Mouse (Mus musculus) embryonic fibroblast, embryonic 13.5 days (primary cell): Measurements from ENCODE around the gene Adamts4. TPM values are rescaled to one million over a fixed set of nuclear protein-coding genes. Genes with fewer than 3 reads are reported as not detected.

Source experiments
- H3K27ac ChIP-seq: 2 replicates; pipeline ENCODE4 v1.5.1; 2012; ENCODE audit warnings: low read length, control low read depth, inconsistent platforms; ENCODE audit not compliant: insufficient read depth
- H3K4me1 ChIP-seq: 2 replicates; pipeline ENCODE4 v1.6.1; 2011; ENCODE audit warnings: low read length; ENCODE audit not compliant: control insufficient read depth, insufficient read depth
- H3K4me3 ChIP-seq: 2 replicates; pipeline ENCODE4 v1.5.1; 2011; ENCODE audit warnings: mild to moderate bottlenecking, control low read depth, low read length; ENCODE audit not compliant: insufficient read depth
- CTCF ChIP-seq: IDR thresholded peaks from 2 replicates; pipeline ENCODE4 v1.5.1; 2011; ENCODE audit warnings: mild to moderate bottlenecking, control low read depth, low read length, moderate library complexity, borderline replicate concordance; ENCODE audit not compliant: insufficient read depth
- POLR2A ChIP-seq: IDR thresholded peaks from 2 replicates; pipeline ENCODE4 v1.6.1; 2011; ENCODE audit warnings: low read depth, mild to moderate bottlenecking, control low read depth, low read length, moderate library complexity
- polyA plus RNA-seq: library from polyadenylated mRNA; stranded (reverse); fragments of >200 nt; gene quantifications from 2 replicates; pipeline ENCODE4 v1.2.4, GENCODE M21; 2011; ENCODE audit warnings: low read depth; ENCODE audit not compliant: missing spikeins, insufficient read length

The Adamts4 gene
- polyA plus RNA-seq, 1 experiment, result 24.3 TPM

DNA sequence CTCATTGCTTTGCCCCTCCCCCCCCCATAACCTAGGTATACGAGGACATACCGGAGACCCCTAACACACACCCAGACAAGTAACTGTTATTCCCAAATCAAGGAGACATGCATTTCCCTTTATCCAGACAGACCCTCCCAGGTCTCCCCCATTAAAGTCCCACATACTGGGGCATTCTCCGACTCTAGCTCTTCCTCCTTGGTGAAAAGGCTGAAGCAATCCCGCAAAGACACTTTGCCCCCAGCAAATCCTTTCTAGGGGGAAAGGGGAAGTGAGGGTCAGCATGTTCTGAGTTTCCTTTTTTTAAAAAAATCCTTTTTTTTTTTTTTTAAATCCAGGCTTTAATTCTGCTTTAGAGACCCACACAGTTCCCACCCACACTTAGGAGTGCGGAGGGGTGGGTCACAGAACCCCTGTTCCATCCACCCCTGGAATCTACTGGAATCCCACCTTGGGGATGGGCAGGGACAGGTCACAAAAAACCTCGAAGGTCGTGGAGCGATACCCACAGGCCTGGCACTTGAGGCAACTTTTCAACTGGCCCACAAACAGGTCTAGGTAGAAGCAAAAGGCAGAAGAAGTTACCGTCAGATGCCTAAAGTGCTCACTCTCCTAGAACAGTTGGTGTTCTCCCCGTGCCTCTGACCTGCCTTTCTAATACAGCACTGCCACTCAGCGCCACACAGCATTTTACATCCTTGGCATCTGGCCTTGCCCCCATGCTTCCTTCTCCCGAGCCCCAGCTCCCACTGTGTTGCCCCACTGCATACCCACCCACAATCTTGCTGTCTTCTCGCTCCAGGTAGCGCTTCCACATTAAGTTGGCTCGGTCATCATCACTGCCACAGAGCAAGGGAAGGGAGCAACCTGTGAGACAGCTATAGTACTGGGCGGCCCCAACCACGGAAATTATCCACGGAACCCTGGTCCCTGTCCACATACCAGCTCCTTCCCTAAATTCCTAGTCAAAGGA is 33.3 kb downstream of the Adamts4 start:
- Histone ChIP-seq H3K4me1 (no peaks in the 10 kb centered on the region), H3K4me3 (no peak overlapping the region), H3K27ac (no peak overlapping the region)
- no peak for TF ChIP-seq CTCF
- no peak for TF ChIP-seq POLR2A

DNA sequence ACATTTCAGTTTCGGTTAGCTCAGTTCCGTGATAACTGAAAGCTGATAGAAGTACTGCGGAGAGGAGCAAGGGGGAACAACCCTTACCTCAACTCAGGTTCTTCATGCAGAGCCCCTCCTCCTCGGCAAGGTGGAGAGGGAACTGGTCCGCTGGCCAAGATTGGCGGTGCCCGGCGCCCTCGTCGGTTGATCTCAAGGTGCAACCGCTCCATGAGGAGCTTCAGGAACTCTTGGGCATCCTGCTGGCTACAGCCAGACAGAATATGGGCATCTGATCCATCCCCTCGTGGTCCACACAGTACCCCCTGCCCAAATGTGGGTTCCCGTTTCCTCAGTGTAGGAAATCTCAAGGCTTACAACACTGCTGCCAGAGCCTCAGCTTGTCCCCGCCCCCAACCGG is 34.3 kb downstream of the Adamts4 start:
- Histone ChIP-seq H3K27ac (no peak overlapping the region), H3K4me3 (no peak overlapping the region), H3K4me1 (no peaks in the 10 kb centered on the region)
- TF ChIP-seq CTCF (no peak), POLR2A (no peak)

DNA sequence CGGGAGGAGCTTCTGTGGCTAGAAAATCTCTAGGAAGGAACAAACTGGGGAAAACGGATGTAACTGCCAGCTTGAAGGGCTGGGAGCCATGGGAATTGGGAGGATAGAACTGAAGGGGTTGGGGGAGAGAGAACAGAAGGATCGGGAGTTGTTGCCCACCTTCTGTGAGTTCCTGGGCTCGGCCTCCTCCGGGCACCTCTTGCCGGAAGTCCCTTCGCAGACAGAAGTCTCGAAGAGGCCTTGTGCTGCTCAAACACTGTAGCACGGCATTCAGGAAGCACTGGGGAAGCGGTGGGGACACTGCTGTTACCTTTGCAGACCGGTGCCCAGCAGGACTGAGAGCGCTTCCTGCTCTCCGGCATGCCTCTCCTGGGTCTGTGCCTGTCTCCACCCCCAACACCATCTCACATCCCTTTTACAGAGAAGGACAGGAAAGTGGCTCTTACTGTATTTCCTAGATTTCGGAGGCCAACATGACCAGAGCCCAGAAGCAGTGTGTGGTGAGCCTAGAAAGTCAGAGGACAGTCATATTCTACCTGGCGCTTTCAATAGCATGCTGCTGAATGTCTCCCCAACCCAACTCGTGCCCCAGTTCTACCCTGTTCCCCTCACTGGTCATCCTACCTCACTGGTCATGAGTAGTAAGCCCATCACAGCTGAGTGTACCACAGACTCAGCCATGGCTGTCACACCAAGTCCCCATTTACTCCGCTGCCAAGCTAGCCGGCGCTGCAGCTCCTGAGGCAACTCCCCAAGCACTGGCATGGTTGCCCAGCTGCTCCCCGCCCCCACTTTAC is 35.1 kb downstream of the Adamts4 start:
- no peak overlapping the region for H3K4me3 ChIP-seq
- no peak overlapping the region for H3K27ac ChIP-seq
- no peak for TF ChIP-seq POLR2A
- no peak for TF ChIP-seq CTCF
- no peaks in the 10 kb centered on the region for H3K4me1 ChIP-seq

DNA sequence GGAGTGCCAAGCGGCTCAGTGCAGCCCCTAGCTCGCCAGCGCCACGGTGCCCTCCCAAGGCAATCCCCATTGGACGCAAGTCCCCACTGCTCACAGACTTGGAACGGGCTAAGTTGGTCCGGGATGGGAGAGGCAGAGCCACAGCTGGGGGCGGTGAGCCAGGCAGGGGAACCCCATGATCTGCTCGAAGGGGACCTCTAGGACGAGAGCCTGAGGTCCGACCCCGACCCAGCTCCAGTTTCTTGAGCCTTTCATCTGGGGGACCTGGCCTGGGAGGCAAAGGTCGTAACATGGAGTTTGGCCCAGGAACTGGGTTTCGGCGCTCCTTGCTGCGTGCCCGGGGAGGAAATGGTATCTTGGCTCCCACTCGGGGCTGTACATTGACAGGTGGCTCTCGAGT is 36.3 kb downstream of the Adamts4 start:
- no peak for TF ChIP-seq CTCF
- no peak for TF ChIP-seq POLR2A
- Histone ChIP-seq H3K4me1 (no peaks in the 10 kb centered on the region), H3K4me3 (no peak overlapping the region), H3K27ac (no peak overlapping the region)

DNA sequence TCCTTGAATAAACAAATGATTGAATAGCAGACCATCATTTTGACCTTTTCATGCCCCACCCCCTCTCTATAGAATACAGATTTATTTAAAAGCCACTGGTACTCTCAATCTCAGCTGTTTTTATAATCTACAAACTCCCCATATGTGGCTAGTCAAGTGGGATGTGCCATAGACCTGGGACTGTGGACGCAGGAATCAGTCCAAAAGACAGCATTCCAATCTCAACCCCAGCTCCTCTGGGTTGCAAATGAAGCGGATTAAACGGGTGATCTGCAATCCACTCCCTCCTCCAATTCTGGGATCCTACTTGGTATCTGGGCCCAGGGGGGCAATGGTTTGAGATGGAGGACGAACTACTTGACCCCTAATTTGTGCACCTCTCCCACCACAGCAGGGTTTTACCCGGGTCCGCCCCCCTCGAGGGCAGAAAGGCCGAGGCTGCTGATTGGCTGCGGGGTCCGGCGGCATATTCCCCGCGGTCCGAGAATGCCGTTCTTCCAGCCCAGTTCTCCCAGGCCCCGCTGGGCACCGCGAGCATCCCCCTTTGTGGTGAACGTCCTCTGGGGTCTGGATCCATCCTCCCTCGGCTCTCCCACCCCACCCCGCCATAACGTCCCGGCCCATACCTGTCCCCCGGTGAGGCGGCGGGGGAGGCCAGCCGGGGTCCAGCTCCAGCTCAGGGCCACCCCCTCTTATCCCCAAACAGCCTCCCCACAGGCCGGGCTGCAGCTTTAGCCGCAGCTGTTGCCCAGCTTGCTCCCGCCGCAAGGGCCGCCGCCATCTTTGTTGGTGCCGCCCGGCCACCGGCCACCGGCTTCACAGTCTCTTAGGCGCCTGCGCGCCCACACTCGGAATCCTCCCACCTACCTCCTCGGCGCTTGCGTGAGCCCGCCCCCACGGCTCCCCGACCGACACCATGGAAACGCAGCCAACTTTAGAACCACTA is 37.2 kb downstream of the Adamts4 start, which contains the start of gene Usp21:
Usp21 (minus strand) TSS at position 856 of the 946 bp plus-strand sequence.
- peak within 1 kb of the TSS; percentile 54 for H3K27ac ChIP-seq
- H3K4me3 ChIP-seq, result peak within 1 kb of the TSS; percentile 78
- H3K4me1 ChIP-seq, result no peaks in the 10 kb centered on the region
- no peak for TF ChIP-seq CTCF
- TF ChIP-seq POLR2A, result peak; percentile 83

DNA sequence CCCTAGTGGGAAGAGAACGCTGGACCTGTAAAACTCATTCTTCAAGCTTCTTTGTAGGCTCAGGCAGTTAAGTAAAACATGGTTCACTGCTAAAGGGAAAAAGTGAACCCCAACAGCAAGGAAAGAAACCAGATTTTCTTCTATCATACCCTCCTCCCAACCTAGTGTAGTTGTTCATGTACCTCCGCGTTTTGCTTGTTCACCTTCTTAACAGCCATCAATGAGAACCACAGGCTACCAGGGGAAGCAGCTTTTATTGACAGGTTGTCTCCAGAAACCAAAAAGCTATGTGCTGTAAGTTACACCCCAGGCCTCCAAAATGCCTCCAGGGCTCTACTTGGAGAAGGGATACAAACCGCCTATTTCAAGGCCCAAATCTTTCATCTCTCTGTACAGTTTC is 38.1 kb downstream of the Adamts4 start:
- H3K4me3 ChIP-seq, result no peak overlapping the region
- H3K4me1 ChIP-seq, result no peaks in the 10 kb centered on the region; the same call in 1 of the 2 replicates
- TF ChIP-seq POLR2A (no peak), CTCF (no peak)
- no peak overlapping the region for H3K27ac ChIP-seq

DNA sequence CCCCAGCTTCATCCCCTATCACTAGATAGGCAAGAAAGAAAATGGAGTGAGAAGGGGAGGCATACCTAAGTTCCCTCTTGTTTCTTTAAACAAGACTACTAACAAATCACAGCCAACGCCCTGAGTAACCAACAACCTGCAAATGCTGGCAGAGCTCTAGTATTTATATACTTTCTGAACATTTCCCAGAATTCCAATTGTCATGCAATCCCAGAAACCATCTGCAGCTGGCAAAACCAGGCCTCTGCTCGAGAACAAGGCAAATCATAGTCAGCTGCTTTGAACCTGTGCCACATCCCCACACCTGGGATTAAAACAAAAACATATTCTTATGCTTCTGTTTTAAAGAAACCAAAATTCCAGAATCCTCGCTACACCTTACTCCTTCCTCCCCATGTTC is 43.1 kb downstream of the Adamts4 start:
- no peak for TF ChIP-seq POLR2A
- no peak for TF ChIP-seq CTCF
- Histone ChIP-seq H3K4me1 (no peaks in the 10 kb centered on the region; the same call in 1 of the 2 replicates), H3K4me3 (peak overlapping the region; percentile 79; the same call in 1 of the 2 replicates), H3K27ac (no peak overlapping the region)

DNA sequence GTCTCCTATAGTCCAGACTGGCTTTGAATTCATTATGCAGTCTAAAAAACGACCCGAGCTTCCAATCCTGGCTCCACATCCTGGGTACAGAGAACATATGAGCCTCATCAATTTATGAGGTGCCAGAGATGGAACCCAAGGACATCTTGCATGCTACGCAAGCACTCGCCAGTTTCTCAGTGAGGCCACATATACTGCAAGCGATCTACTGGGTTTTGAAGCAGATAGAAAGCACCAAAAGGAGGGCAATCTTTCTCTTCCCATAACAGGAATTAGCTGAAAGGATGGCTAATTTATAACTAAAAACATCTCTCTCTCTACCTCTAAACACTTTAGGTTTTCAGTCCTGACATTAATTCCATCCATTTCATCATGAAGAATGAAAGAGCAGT is 43.7 kb downstream of the Adamts4 start:
- Histone ChIP-seq H3K27ac (peak overlapping the region; percentile 94), H3K4me3 (peak overlapping the region; percentile 79), H3K4me1 (no peaks in the 10 kb centered on the region; the same call in 1 of the 2 replicates)
- TF ChIP-seq POLR2A (no peak), CTCF (no peak)

DNA sequence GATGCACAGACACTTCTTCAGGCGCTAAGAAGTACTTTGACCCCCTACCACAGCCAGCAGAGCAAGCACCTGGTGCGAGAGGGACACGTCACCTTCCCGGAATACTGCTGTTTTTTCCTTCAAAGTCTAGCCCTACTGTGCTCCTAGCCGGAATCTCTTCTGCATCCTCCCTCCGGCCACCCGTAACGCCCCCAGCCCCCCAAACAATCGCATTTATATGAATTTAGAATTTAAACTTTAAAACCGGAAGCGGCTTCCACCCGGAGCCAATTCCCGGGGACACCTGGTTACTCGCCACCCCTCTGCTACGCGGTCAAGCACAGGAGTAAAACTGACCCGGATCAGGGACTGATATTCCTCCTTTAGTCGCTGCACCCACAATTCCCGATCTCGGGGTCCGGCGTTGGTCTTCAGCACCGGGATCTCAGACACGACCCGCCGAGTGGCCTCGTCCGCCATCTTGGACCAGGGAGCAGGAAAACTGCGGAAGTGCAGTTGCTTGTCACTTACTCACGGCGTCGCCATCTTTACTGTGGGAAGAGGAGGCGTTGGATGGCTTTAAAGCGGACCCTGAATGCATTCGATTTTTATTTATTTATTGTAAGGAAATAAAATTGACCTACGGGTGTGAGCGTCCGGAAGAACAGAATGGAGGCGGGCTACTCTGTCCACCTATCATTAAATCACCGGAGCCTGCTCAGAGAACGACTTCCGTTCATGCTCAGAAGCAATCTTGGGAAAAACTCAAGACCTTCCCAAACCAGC is 44.3 kb downstream of the Adamts4 start, which contains the start of gene Ufc1:
Ufc1 (minus strand) TSS at position 727 of the 765 bp plus-strand sequence.
- Histone ChIP-seq H3K4me1 (no peaks in the 10 kb centered on the region; the same call in 1 of the 2 replicates), H3K4me3 (peak within 1 kb of the TSS; percentile 79), H3K27ac (peak within 1 kb of the TSS; percentile 94)
- TF ChIP-seq POLR2A (peak; percentile 51), CTCF (no peak)
